Mouse (Mus musculus) urinary bladder, adult 18-20 months (tissue): Measurements from ENCODE around the gene Rnf8.

Experiments
- DNase-seq, 2 experiments: peaks; one replicate each; pipeline ENCODE4 v3.0.0; 2022; ENCODE audit warnings: low spot score in 2 of 2, mixed read lengths in 2 of 2

Gene Rnf8

DNA sequence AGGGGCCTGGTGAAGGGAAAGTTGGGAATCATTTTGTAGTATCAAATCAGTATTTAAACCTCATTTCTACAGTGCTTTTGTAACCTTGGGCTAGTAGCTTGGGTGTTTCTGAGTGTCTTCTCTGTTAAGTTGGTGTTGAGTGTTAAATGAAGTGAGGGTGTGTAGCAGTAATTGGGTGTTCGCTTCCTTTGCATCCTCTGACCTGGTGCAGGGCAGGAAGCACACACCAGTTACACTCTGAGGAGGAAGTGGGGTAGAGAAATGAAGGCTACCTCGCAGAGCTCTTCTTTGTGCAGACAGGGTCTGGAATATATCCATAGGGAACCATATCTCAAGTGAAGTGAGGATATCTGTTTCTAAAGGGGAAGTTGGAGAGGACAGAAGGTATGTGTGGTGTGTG, 66.3 kb downstream of the Rnf8 start:
- no peak for DNase-seq

DNA sequence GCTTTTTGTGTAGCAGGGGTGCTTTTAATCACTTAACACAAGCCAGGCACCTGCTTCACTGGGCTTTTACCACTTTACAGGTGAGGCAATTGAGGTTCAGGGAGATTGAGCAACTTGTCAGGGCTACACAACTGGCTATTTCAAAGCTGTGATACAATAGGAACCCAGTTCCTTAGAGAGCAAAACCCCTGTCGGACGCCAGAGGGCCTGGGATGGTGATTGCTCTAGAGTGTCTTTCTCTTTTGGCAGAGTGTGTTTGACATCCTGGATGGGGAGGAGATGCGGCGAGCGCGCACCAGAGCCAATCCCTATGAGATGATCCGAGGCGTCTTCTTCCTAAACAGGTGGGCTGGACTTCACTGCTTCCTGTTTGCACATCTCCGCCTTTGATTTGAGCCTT, 67.1 kb downstream of the Rnf8 start:
- no peak for DNase-seq

DNA sequence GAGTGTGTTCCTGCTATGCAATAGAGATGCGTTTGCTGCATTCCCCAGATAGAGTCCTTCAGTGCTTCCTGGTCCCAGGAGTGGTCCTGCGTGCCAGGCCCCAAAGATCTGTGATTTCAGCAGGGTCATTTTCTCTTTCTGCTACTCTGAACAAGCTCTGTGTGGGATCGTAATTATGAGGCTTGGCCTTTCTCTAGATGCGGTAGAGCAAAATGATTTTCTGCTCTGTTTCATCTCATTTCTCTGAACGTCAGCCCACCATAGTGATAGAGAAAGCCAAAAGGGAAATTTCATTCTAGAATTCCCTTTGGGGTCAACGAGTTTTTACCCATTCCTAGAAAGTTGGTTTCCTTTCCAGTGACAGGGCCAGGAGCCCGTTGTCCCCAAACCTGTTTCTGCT, 67.7 kb downstream of the Rnf8 start:
- DNase-seq: no peak

GRCm38 (mm10) chr17:29683127-29683526, 68.5 kb downstream of the Rnf8 start:
- no peak for DNase-seq

DNA sequence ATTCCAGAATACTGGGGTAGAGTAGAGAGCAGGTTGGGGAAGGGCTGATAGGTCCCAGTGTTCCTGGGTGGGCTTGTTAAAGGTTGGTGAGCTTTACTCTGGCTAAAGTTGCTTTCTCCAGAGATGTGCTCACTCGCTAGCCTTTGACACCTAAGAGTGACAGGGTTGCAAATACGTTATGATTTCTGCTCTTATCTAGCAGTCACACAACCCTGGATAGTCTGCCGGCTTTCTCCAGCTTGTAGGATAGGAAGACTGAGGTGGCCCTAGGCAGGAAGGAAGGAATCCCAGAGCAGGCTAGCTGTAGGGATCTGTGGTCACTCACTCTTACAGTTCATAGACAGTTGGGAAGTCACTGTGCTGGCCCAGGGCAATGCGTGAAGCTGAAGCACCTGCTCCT, 69.7 kb downstream of the Rnf8 start:
- DNase-seq: no peak

DNA sequence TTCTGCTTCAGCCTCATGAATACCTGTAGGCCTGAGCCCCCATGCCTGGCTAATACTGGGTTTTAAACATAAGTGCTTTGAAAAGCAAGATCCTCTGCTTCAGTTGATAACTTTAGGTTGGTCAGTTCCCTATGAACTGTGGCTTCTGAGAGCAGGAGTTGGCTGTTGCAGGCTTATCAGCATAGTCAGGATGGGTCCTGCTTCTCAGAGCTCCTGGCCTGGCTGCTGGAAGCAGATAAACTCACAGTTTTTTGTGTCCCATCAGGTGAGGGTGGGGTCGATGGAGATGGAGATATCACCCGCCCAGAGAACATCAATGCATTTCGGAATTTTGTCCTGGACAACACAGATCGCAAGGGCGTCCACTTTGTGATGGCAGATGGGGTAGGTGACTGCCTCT, 72.2 kb downstream of the Rnf8 start:
- DNase-seq: no peak

DNA sequence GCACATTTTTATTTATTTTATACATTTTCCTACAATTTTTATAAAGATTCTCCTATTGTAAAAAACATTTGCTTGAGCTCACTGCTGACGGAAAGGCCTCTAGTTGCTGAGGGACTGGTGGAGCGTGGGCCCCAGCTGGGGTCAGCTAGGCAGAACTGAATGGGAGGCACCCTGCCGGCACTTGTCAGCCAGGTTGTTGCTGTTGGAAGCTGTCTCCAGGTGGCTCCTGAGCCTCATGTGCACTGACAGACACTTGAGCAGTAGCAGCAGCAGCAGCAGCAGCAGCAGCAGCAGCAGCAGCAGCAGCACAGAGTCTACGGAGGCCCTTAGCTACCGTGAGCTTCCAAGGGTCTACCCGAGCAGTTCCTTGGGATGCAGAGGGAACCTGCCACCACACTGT, 72.8 kb downstream of the Rnf8 start:
- DNase-seq: no peak

DNA sequence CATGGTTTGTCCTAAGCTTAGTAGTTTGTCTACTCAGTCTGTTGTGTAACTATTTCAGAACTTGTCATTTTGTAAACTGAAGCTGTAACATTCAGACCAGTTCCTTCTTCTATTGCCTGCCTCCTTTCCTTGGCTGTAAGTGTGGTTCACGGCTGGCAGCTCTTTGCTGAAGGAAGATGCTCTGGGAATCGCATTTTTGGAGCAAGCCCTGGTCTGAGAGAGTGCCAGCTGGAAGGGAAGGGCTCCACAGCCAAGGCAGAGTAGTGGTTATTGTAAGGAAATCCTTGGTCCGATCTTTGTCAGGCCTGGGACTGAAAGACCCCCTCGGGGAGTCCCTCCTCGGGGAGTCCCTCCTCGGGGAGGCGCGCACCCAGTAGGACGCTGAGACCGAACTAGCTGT, 74.0 kb downstream of the Rnf8 start:
- DNase-seq: no peak

GRCm38 (mm10) chr17:29690257-29690656, 75.7 kb downstream of the Rnf8 start:
- DNase-seq: no peak

- no peak for DNase-seq
These were observed 78.2 kb downstream of the Rnf8 start for GRCm38 (mm10) chr17:29692827-29693226.

DNA sequence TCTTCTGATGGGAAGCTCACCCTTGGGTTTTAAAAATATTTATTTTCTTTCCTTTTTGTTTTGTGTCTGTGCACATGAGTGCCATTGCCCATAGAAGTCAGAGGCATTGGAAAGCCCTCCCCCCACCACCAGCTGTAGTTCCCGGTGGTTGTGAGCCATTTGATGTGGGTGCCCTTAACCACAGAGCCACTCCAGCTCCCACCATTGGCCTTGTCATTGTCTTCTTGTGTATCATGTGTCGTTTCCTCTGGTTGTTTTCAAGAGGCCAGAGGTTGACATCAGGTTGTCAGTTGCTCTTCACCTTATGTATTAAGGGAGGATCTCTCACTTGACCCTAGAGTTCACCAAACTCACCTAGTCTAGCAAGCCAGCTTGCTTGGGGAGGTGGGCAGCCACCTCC, 79.0 kb downstream of the Rnf8 start:
- no peak for DNase-seq

DNA sequence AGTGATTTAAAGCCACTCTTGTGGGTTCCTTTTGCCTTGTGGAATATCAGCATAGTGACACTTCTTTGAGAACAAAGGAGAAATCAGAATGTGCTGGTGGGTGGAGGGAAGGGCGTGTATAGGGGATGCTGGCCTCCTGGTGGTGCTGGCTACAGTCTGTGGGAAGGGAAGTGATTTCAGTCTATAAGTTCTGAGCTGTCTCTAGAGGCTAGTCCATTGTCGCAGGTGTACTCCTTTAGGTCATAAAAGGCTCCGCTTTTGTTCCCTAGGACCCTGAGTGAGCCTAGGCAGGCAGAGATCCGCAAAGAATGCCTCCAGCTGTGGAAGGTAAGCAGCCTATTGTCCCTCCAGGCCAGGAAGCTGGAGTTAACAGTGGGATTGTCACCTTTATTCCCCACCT, 79.9 kb downstream of the Rnf8 start:
- no peak for DNase-seq
